Mouse (Mus musculus) left cerebral cortex, adult 11 months (tissue): ENCODE measurements at regions not wholly inside any gene's neighbourhood (a gene's known extent, or its start where the extent isn't known, plus 50 kb on each side); places are given as distances from the start of the nearest gene placed in this dataset.

ENCODE experiments used
- DNase-seq: peaks from one replicate; pipeline ENCODE4 v3.0.0; 2022; ENCODE audit warnings: low spot score

DNA sequence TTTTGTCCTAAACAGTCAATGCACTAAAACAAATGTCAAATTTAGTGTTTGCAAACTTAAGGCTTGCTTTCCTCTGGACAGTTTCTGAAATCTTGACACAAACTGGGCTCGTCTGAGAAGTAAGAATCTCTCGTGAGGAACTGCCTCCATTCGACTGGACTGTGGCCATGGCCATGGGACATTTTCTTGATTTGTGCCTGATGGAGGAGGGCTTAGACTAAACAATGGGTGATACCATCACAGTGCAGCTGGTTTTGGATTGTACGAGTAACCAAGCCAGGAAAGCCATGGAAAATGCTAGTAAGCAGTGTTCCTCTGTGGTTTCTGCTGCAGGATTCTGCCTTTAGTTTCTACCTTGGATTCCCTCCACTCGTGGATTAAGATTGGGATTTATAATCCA is 121.0 kb upstream of the Mmadhc start:
- DNase-seq, result no peak

DNA sequence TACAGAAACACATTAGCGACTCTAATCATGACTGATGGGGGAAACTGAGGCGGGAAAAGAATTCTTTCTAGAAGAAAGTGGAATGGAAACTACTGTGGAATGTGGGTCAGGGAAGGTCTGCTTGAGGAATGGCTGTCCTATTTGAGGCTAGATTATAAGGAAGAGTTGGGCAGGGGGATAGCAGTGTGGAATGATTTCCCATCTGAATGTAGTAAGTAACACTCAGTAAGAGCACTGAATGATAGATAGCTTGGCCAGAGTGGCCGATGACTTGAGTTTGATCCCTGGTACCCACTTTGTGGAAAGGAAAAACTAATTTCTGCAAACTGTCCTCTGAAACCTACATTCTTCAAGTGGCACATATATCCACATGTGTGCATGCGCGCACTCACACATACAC is 120.5 kb upstream of the Mmadhc start:
- no peak for DNase-seq

GRCm38 (mm10) chr2:50416056-50416455 is 119.5 kb upstream of the Mmadhc start:
- DNase-seq, result no peak

DNA sequence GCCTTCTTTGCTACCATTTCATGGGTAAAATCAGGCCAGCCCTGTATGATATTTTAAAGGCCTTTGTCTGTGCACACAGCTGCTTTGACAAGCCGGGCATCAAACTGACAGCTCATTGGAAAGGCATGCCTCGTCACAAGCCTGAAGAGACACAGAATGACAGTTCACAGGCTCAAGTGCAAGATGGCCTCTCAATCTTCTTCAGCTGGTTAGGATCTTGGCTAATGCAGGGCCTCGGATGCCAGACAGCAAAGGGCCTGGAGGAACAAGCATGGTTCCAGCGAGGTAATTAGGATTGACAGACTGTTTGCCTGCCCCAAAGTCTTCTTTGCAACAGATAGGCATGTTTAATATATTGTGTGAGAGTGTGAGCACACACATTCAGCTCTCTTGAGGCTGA is 109.3 kb upstream of the Mmadhc start:
- no peak for DNase-seq

DNA sequence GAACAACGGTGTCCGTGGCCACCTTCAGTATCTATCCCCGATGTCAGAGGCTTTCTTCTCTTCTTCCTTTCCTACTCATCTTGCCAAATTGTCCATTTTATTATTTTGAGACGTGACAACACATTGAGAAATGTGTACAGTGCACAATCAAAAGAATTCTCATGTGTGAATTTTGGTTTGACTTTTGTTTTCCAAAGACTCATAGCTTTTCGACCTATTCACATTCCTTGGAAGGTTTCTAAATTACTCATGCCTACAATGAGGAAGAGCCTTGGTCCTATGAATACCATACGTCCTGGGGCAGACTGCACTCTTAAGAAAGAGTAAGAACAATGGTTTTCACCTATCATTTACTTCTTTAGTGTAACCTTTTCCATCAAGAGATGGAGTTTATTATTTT is 106.5 kb upstream of the Mmadhc start:
- no peak for DNase-seq

DNA sequence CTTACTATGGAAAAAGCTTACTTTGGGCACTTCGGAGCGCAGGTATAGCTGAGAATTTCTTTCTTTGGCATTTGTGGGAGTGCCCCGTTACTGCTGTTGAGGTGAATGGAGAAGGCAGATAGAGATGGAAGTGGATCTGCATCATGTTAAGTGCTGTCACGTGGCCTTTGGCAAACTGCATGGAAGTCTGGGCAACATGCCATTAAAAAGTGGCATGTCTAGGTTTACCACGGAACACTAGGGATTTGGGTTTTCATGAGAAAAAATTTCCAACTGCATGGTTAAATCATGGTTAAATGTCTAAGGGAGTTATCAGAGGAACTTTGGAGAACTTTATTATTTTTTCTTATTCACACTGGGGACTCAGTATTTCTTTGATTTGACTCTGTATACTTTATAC is 102.0 kb upstream of the Mmadhc start:
- no peak for DNase-seq

GRCm38 (mm10) chr2:50377609-50378413 is 81.2 kb upstream of the Mmadhc start:
- no peak for DNase-seq

- no peak for DNase-seq
These were observed 77.0 kb upstream of the Mmadhc start for GRCm38 (mm10) chr2:50373626-50374025.

DNA sequence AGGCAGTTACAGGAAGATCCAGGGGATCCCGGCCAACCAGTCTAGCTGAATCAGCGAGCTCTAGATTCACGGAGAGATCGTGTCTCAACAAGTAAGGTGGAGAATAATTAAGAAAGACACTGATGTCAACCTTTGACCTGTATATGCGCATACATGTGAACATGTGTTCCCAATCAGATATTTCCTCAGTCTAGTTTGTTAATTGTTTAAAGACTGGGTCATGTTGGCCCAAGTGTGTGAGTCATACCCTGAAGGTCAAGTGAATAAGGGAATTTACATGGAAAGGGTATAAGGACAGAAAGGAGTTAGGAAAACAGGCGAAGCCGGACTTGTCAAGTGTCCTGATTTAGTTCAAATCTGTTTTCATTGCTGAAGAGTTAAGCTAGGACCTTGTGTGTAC is 76.4 kb upstream of the Mmadhc start:
- DNase-seq, result no peak

GRCm38 (mm10) chr2:50368831-50369230 is 72.2 kb upstream of the Mmadhc start:
- DNase-seq, result no peak

GRCm38 (mm10) chr2:50368351-50368750 is 71.8 kb upstream of the Mmadhc start:
- no peak for DNase-seq

GRCm38 (mm10) chr2:50365221-50365620 is 68.6 kb upstream of the Mmadhc start:
- DNase-seq, result no peak

GRCm38 (mm10) chr2:50356089-50356488 is 59.5 kb upstream of the Mmadhc start:
- no peak for DNase-seq

DNA sequence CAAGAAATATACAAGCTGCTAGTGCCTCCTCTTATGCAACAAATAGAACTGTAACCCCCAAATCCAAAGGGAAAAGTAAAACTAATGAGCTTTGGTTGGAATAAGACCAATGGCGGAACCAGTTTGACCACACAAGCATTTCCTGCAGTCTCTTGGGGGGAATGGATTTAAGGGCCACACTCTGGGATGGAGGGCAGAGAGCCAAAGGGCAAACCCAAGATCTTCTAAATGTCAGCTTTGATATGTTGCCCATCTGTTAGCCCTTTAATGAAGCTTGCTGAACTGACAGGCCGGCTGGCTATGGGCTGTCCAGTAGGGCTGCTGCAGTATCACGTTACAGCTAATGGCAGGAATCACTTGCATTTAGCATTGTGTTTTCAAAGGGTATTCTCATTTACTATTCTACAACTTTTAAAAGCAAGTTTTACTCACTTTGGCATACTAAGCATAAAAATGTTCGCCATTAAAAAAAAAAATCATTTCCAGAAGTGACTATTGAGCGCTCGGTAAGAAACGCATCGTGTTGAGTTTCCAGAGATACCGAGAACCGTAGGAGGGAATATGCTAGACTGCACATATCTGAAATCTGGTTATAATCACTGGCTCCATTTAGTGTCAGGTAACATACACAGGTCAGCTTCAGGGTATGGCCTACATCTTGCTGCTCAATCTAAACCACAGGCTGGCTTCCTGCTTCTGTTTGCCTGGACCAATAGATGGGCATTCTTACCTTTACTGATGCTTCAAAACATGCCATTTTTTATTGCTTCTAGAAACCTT is 51.1 kb upstream of the Mmadhc start:
- DNase-seq, result no peak
